Comparison of ENCODE assay signal across 14 mouse cellular contexts in genomic region chr1:62428736-62429135, GRCm38 (mm10).
"Had no signal": no experiment of that assay in that cellular context is flagged by ENCODE, and none has a peak within 500 bp of the region (broad histone marks: within the 10 kb centered on the region; RNA-seq: fewer than 3 reads in every experiment).

No protein-coding gene starts in this region.

- H3K27me3 ChIP-seq: intestine, embryonic 15.5 days; limb, embryonic 13.5 days; liver, embryonic 15.5 days; midbrain, embryonic 12.5 days; neural tube, embryonic 13.5 days had no signal

- H3K9ac ChIP-seq: intestine, embryonic 15.5 days; limb, embryonic 13.5 days; liver, embryonic 15.5 days; lung, embryonic 14.5 days; midbrain, embryonic 12.5 days; neural tube, embryonic 13.5 days had no signal

- H3K9me3 ChIP-seq: intestine, embryonic 15.5 days; limb, embryonic 13.5 days; liver, embryonic 15.5 days; midbrain, embryonic 12.5 days; neural tube, embryonic 13.5 days had no signal

- ATAC-seq: intestine, embryonic 15.5 days; midbrain, embryonic 16.5 days had no signal

- H3K4me2 ChIP-seq: intestine, embryonic 15.5 days; limb, embryonic 13.5 days; liver, embryonic 11.5 days; liver, embryonic 15.5 days; lung, embryonic 14.5 days; neural tube, embryonic 13.5 days had no signal

- DNase-seq: left cerebral cortex, postnatal 4 days; lung, embryonic 14.5 days; lung, postnatal 10 days; lung, postnatal 4 days; right cerebral cortex, postnatal 4 days; spleen, adult 18-20 months; thymus, postnatal 36 days had no signal

- H3K36me3 ChIP-seq: intestine, embryonic 15.5 days; limb, embryonic 13.5 days; liver, embryonic 15.5 days; midbrain, embryonic 12.5 days; neural tube, embryonic 13.5 days had no signal

- H3K27ac ChIP-seq: intestine, embryonic 15.5 days; limb, embryonic 13.5 days; liver, embryonic 15.5 days; midbrain, embryonic 12.5 days; neural tube, embryonic 13.5 days had no signal

- H3K4me3 ChIP-seq: intestine, embryonic 15.5 days; limb, embryonic 13.5 days; liver, embryonic 15.5 days; midbrain, embryonic 12.5 days; neural tube, embryonic 13.5 days had no signal

- H3K4me1 ChIP-seq: liver, embryonic 15.5 days; neural tube, embryonic 13.5 days had no signal
